Mouse (Mus musculus): ENCODE data around the gene Scamp2.

Gene Scamp2

GRCm38 (mm10) chr9:57597929-57598382 is 37.2 kb downstream of the Scamp2 start:
- DNase-seq = no peak

GRCm38 (mm10) chr9:57598851-57599563 is 38.3 kb downstream of the Scamp2 start:
- no peak for DNase-seq

GRCm38 (mm10) chr9:57600620-57601352 is 40.0 kb downstream of the Scamp2 start:
- DNase-seq = no peak

- no peak for DNase-seq
Observed at GRCm38 (mm10) chr9:57601353-57601706, 40.6 kb downstream of the Scamp2 start.

GRCm38 (mm10) chr9:57602098-57602497 is 41.4 kb downstream of the Scamp2 start:
- DNase-seq = no peak

- DNase-seq = no peak
Observed at GRCm38 (mm10) chr9:57604875-57605274, 44.1 kb downstream of the Scamp2 start.

GRCm38 (mm10) chr9:57605503-57605902 is 44.8 kb downstream of the Scamp2 start:
- no peak for DNase-seq

- DNase-seq = no peak
Observed at GRCm38 (mm10) chr9:57606139-57606851, 45.6 kb downstream of the Scamp2 start, which contains the start of gene Cplx3. Cplx3 (minus strand) TSS chr9:57606281.

- DNase-seq = no peak
Observed at GRCm38 (mm10) chr9:57609803-57610202, 49.1 kb downstream of the Scamp2 start.

GRCm38 (mm10) chr9:57610359-57610826 is 49.6 kb downstream of the Scamp2 start:
- no peak for DNase-seq

- DNase-seq = no peak
Observed at GRCm38 (mm10) chr9:57612587-57612986, 51.8 kb downstream of the Scamp2 start.

- no peak for DNase-seq
Observed at GRCm38 (mm10) chr9:57613975-57614374, 53.2 kb downstream of the Scamp2 start.

GRCm38 (mm10) chr9:57614786-57615185 is 54.0 kb downstream of the Scamp2 start:
- DNase-seq = no peak

- no peak for DNase-seq
Observed at GRCm38 (mm10) chr9:57617556-57618169, 56.9 kb downstream of the Scamp2 start.

GRCm38 (mm10) chr9:57618854-57619253 is 58.1 kb downstream of the Scamp2 start:
- DNase-seq = no peak

- no peak for DNase-seq
Observed at GRCm38 (mm10) chr9:57620674-57621073, 59.9 kb downstream of the Scamp2 start, which contains the start of gene Lman1l. Lman1l (minus strand) TSS chr9:57620774.

- no peak for DNase-seq
Observed at GRCm38 (mm10) chr9:57624295-57624694, 63.6 kb downstream of the Scamp2 start.

- DNase-seq = no peak
Observed at GRCm38 (mm10) chr9:57625674-57626500, 65.1 kb downstream of the Scamp2 start.

- no peak for DNase-seq
Observed at GRCm38 (mm10) chr9:57627191-57627590, 66.4 kb downstream of the Scamp2 start.

- DNase-seq = no peak
Observed at GRCm38 (mm10) chr9:57627892-57628291, 67.1 kb downstream of the Scamp2 start.

GRCm38 (mm10) chr9:57628717-57629116 is 68.0 kb downstream of the Scamp2 start:
- no peak for DNase-seq
